Mouse (Mus musculus) MEL (cell line): ENCODE results near the gene Tmem131. TPM values are rescaled to one million over a fixed set of nuclear protein-coding genes. Genes with fewer than 3 reads are reported as not detected.
A peak's percentile ranks its signal among the peaks of the same experiment; 100 is the strongest.
"Not testable (repeated sequence)": the region's sequence is repeated elsewhere in the genome, so short reads cannot be mapped to it uniquely, and the experiment has no call there.

Source experiments
- DNase-seq: peaks from one replicate; pipeline ENCODE4 v3.0.0; 2011; ENCODE audit warnings: low read depth, low spot score
- H3K27ac ChIP-seq: 2 replicates; pipeline ENCODE4 v1.5.1; 2012; ENCODE audit warnings: low read depth, mild to moderate bottlenecking, control low read depth, low read length, moderate library complexity; ENCODE audit not compliant: control insufficient read depth
- H3K27me3 ChIP-seq, 2 experiments: fragments of 150-350 bp in 1 of 2; sonication (generic) in 1 of 2; 2 replicates each; pipeline ENCODE4 v1.6.1; 2012; ENCODE audit warnings: low read length in 2 of 2, mild to moderate bottlenecking in 2 of 2, improper control_type of control experiment in 1 of 2, moderate library complexity in 1 of 2; ENCODE audit not compliant: insufficient read depth in 2 of 2, control insufficient read depth in 1 of 2
- H3K36me3 ChIP-seq, 2 experiments: 2 replicates each; pipeline ENCODE4 v1.6.1; 2012 to 2014; ENCODE audit warnings: low read length in 2 of 2, improper control_type of control experiment in 1 of 2, inconsistent platforms in 1 of 2, mild to moderate bottlenecking in 1 of 2; ENCODE audit not compliant: insufficient read depth in 2 of 2, control insufficient read depth in 1 of 2
- H3K4me1 ChIP-seq, 2 experiments: fragments of 150-350 bp in 1 of 2; sonication (generic) in 1 of 2; 2 replicates each; pipeline ENCODE4 v1.6.1; 2012; ENCODE audit warnings: low read length in 2 of 2, improper control_type of control experiment in 1 of 2, mild to moderate bottlenecking in 1 of 2; ENCODE audit not compliant: insufficient read depth in 2 of 2, control insufficient read depth in 1 of 2
- H3K4me3 ChIP-seq, 2 experiments: fragments of 150-350 bp in 1 of 2; sonication (generic) in 1 of 2; 2 replicates each; pipeline ENCODE4 v1.5.1; 2012; ENCODE audit warnings: low read depth in 2 of 2, low read length in 2 of 2, mild to moderate bottlenecking in 2 of 2, moderate library complexity in 2 of 2, control low read depth in 1 of 2, improper control_type of control experiment in 1 of 2; ENCODE audit not compliant: control insufficient read depth in 1 of 2, insufficient read depth in 1 of 2
- H3K79me2 ChIP-seq: 2 replicates; pipeline ENCODE4 v1.6.1; 2012; ENCODE audit warnings: mild to moderate bottlenecking, low read length, moderate library complexity; ENCODE audit not compliant: control insufficient read depth, poor library complexity, insufficient read depth
- H3K9ac ChIP-seq: 2 replicates; pipeline ENCODE4 v1.6.1; 2012; ENCODE audit warnings: low read depth, mild to moderate bottlenecking, control low read depth, low read length, moderate library complexity; ENCODE audit not compliant: control insufficient read depth, poor library complexity, severe bottlenecking
- H3K9me3 ChIP-seq: fragments of 150-350 bp; sonication (generic); replicated peaks from 2 replicates; pipeline ENCODE4 v1.6.1; 2012; ENCODE audit warnings: mild to moderate bottlenecking, low read length, improper control_type of control experiment, moderate library complexity; ENCODE audit not compliant: insufficient read depth
- CTCF ChIP-seq, 3 experiments: IDR thresholded peaks in 2 of 3; conservative IDR thresholded peaks in 1 of 3; 2 replicates each; pipeline ENCODE4 v1.5.1; 2011 to 2012; ENCODE audit warnings: low read length in 3 of 3, low read depth in 2 of 3, mild to moderate bottlenecking in 2 of 3, improper control_type of control experiment in 1 of 3, inconsistent platforms in 1 of 3, mixed read lengths in 1 of 3, moderate library complexity in 1 of 3; ENCODE audit not compliant: control insufficient read depth in 1 of 3, insufficient read depth in 1 of 3, poor library complexity in 1 of 3, severe bottlenecking in 1 of 3
- HCFC1 ChIP-seq: IDR thresholded peaks from 2 replicates; pipeline ENCODE4 v1.6.1; 2012; ENCODE audit warnings: low read depth, mild to moderate bottlenecking, inconsistent platforms, low read length, improper control_type of control experiment, moderate library complexity
- KAT2A ChIP-seq: conservative IDR thresholded peaks from 2 replicates; pipeline ENCODE4 v1.6.1; 2012; ENCODE audit warnings: low read depth, low read length, improper control_type of control experiment, inconsistent platforms
- MAX ChIP-seq: IDR thresholded peaks from 2 replicates; pipeline ENCODE4 v1.6.1; 2011; ENCODE audit warnings: low read length, improper control_type of control experiment
- MAZ ChIP-seq: IDR thresholded peaks from 2 replicates; pipeline ENCODE4 v1.6.1; 2012; ENCODE audit warnings: low read depth, mild to moderate bottlenecking, inconsistent platforms, low read length, improper control_type of control experiment
- MEF2A ChIP-seq: IDR thresholded peaks from 2 replicates; pipeline ENCODE4 v1.6.1; 2014; ENCODE audit warnings: low read depth, mild to moderate bottlenecking, inconsistent platforms, low read length, improper control_type of control experiment; ENCODE audit not compliant: poor library complexity, insufficient replicate concordance, severe bottlenecking; ENCODE audit errors: extremely low read depth
- MYC ChIP-seq: IDR thresholded peaks from 2 replicates; pipeline ENCODE4 v1.6.1; 2011; ENCODE audit warnings: low read depth, mild to moderate bottlenecking, low read length, improper control_type of control experiment, moderate library complexity
- NRF1 ChIP-seq: IDR thresholded peaks from 2 replicates; pipeline ENCODE4 v1.6.1; 2014; ENCODE audit warnings: low read depth, mild to moderate bottlenecking, inconsistent platforms, low read length, improper control_type of control experiment, moderate library complexity; ENCODE audit not compliant: poor library complexity, insufficient read depth, severe bottlenecking
- RAD21 ChIP-seq: IDR thresholded peaks from 2 replicates; pipeline ENCODE4 v1.6.1; 2011; ENCODE audit warnings: mild to moderate bottlenecking, low read depth, low read length, improper control_type of control experiment
- SIN3A ChIP-seq: IDR thresholded peaks from 2 replicates; pipeline ENCODE4 v1.6.1; 2012; ENCODE audit warnings: low read length, improper control_type of control experiment, inconsistent platforms
- SMC3 ChIP-seq: IDR thresholded peaks from 2 replicates; pipeline ENCODE4 v1.6.1; 2011; ENCODE audit warnings: low read depth, low read length, improper control_type of control experiment
- TAL1 ChIP-seq: IDR thresholded peaks from 2 replicates; pipeline ENCODE4 v1.6.1; 2012; ENCODE audit warnings: mild to moderate bottlenecking, inconsistent platforms, low read length, moderate library complexity, mixed read lengths
- TBP ChIP-seq: IDR thresholded peaks from 2 replicates; pipeline ENCODE4 v1.8.0; 2011; ENCODE audit warnings: low read depth, low read length, improper control_type of control experiment
- polyA plus RNA-seq, 2 experiments: library from polyadenylated mRNA; stranded (reverse) in 1 of 2; unstranded in 1 of 2; fragments of >175 nt in 1 of 2; fragments of >200 nt in 1 of 2; gene quantifications; 2 replicates each; pipeline versions ENCODE4 v1.2.1 to v1.2.4; 2012; ENCODE audit warnings: low replicate concordance in 2 of 2, low read depth in 1 of 2; ENCODE audit not compliant: insufficient read length in 2 of 2, insufficient read depth in 1 of 2, missing spikeins in 1 of 2
- total RNA-seq: library from RNA; depleted of rRNA; stranded (reverse); fragments of 300-350 nt; gene quantifications from 2 replicates; pipeline ENCODE4 v1.2.3, GENCODE M21; 2012

The Tmem131 gene
- total and polyA plus RNA-seq, 3 experiments = 11.4 to 196 (median 48.8) TPM

DNA sequence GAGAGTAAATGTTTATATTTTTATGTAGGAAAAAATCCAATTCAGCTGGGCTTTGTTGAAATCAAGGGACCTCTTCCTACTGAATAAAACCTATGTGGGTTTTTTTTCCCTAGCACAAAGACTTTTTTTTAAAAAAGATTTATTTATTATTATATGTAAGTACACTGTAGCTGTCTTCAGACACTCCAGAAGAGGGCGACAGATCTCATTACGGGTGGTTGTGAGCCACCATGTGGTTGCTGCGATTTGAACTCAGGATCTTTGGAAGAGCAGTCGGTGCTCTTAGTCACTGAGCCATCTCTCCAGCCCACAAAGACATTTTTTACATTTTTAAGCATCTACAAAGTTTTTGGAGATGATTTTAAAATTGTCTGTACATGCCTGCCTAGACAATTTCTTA lies 121.5 kb downstream of the Tmem131 start:
- not testable (repeated sequence) for H3K27me3 ChIP-seq, H3K9ac ChIP-seq, H3K4me3 ChIP-seq, H3K4me1 ChIP-seq, H3K27ac ChIP-seq, H3K79me2 ChIP-seq
- peaks cover 0 to 36% of the 10 kb centered on the region in 2 experiments; a peak in 2 of 4 replicates for H3K36me3 ChIP-seq
- TF ChIP-seq SMC3 (peak; percentile 34), CTCF (IDR thresholded peaks at IDR 0.05 in 2 of 3, conservative IDR thresholded peaks at IDR 0.05 in 1 of 3; ENCODE audit: control insufficient read depth in 1 of 3, insufficient read depth in 1 of 3, low read depth in 2 of 3, low read length in 3 of 3, poor library complexity in 1 of 3, severe bottlenecking in 1 of 3) (peak in 2 of 3 experiments; percentile 21 to 23; a peak in 1 of 6 replicates), RAD21 (peak; percentile 9)
- TF ChIP-seq, all 39 proteins: peak for 3; not testable (repeated sequence) for 36
- H3K9me3 ChIP-seq = not testable (repeated sequence)
- DNase-seq = peak; percentile 10

- H3K27ac ChIP-seq = peak overlapping the region; percentile 46
- TF ChIP-seq MAZ = no peak
- no peak for TF ChIP-seq SMC3
- TF ChIP-seq TAL1 = no peak
- TF ChIP-seq MYC = no peak
- no peak for TF ChIP-seq HCFC1
- TF ChIP-seq KAT2A = no peak
- TF ChIP-seq SIN3A = 0 out of 2 replicates have a peak, but pooled peaks have one; percentile 18
- TF ChIP-seq TBP = peak; percentile 64
- DNase-seq = peak; percentile 68
- H3K36me3 ChIP-seq = peaks cover 25 to 28% of the 10 kb centered on the region in 2 experiments
- no peak overlapping the region for H3K9ac ChIP-seq
- no peaks in the 10 kb centered on the region for H3K9me3 ChIP-seq
- no peak overlapping the region for H3K4me3 ChIP-seq
- H3K27me3 ChIP-seq = no peaks in the 10 kb centered on the region
- H3K4me1 ChIP-seq = peaks cover 17 to 22% of the 10 kb centered on the region in 2 experiments
- H3K79me2 ChIP-seq = no peaks in the 10 kb centered on the region
These were observed 128.3 kb downstream of the Tmem131 start for GRCm38 (mm10) chr1:36815166-36815565.

- Histone ChIP-seq H3K27me3 (no peaks in the 10 kb centered on the region), H3K36me3 (peaks cover 25 to 27% of the 10 kb centered on the region in 2 experiments), H3K9me3 (no peaks in the 10 kb centered on the region), H3K4me3 (no peak overlapping the region), H3K9ac (no peak overlapping the region), H3K27ac (peak overlapping the region; percentile 35), H3K4me1 (peaks cover 17 to 22% of the 10 kb centered on the region in 2 experiments), H3K79me2 (no peaks in the 10 kb centered on the region)
- DNase-seq = peak; percentile 19
- TF ChIP-seq NRF1 = no peak
- no peak for TF ChIP-seq MAZ
- no peak for TF ChIP-seq MEF2A
- no peak for TF ChIP-seq MAX
These were observed 129.1 kb downstream of the Tmem131 start for GRCm38 (mm10) chr1:36814271-36814903.
